Mouse (Mus musculus) kidney, postnatal 0 days (tissue): Measurements from ENCODE around the gene Klhl11. TPM values are rescaled to one million over a fixed set of nuclear protein-coding genes. Genes with fewer than 3 reads are reported as not detected.

ENCODE experiments used
- ATAC-seq: fragments of 200-750 bp; cut with Nextera tagmentation; replicated peaks from 2 replicates; pipeline ENCODE4 v1.8.0; 2017; ENCODE audit warnings: low read depth, moderate number of reproducible peaks, moderate TSS enrichment, moderate library complexity; ENCODE audit not compliant: low FRiP score
- DNase-seq: peaks from one replicate; pipeline ENCODE4 v3.0.0-alpha.2; 2016; ENCODE audit warnings: low spot score
- H3K27ac ChIP-seq: fragments of 300-500 bp; sonication (generic); 2 replicates; pipeline ENCODE4 v1.5.1; 2014; ENCODE audit warnings: mild to moderate bottlenecking
- H3K27me3 ChIP-seq: fragments of 300-500 bp; sonication (generic); 2 replicates; pipeline ENCODE4 v1.6.1; 2014; ENCODE audit warnings: low read length, mixed read lengths; ENCODE audit not compliant: insufficient read depth
- H3K36me3 ChIP-seq: fragments of 300-500 bp; sonication (generic); 2 replicates; pipeline ENCODE4 v1.6.1; 2014; ENCODE audit warnings: low read length, mixed read lengths; ENCODE audit not compliant: insufficient read depth
- H3K4me1 ChIP-seq: fragments of 300-500 bp; sonication (generic); replicated peaks from 2 replicates; pipeline ENCODE4 v1.6.1; 2014; ENCODE audit warnings: antibody characterized with exemption, low read length, mixed read lengths; ENCODE audit not compliant: insufficient read depth
- H3K4me2 ChIP-seq: fragments of 300-500 bp; sonication (generic); 2 replicates; pipeline ENCODE4 v1.6.1; 2014; ENCODE audit warnings: mild to moderate bottlenecking, low read length, moderate library complexity, mixed read lengths
- H3K4me3 ChIP-seq: fragments of 300-500 bp; sonication (generic); replicated peaks from 2 replicates; pipeline ENCODE4 v1.5.1; 2014; ENCODE audit warnings: low read depth, low read length
- H3K9ac ChIP-seq: fragments of 300-500 bp; sonication (generic); 2 replicates; pipeline ENCODE4 v1.6.1; 2014; ENCODE audit warnings: low read depth, low read length
- H3K9me3 ChIP-seq: fragments of 300-500 bp; sonication (generic); replicated peaks from 2 replicates; pipeline ENCODE4 v1.6.1; 2016; ENCODE audit warnings: low read length, inconsistent platforms, mixed read lengths
- CTCF ChIP-seq: IDR thresholded peaks from 2 replicates; pipeline ENCODE4 v1.5.1; 2016; ENCODE audit warnings: antibody characterized with exemption, low read depth, mild to moderate bottlenecking, moderate library complexity
- WGBS: fragments of 180-500 bp; shearing (Covaris S2); extraction: QIAGEN DNeasy Blood & Tissue Kit; methylation state at CpG from one replicate; pipeline ENCODE4 v1.1.7; 2014; 5-methylcytosine and 5-hydroxymethylcytosine counted together
- polyA plus RNA-seq: library from polyadenylated mRNA; unstranded; fragments of >200 nt; fragmentation: Nextera tagmentation; extraction: Ambion mirVana; gene quantifications from 2 replicates; pipeline ENCODE4 v1.2.1, GENCODE M21; 2015

Klhl11 gene
- polyA plus RNA-seq, 1 experiment from 2014 or later, result 6.0 TPM

- DNase-seq, result peak; percentile 67
- no peak overlapping the region for H3K9ac ChIP-seq
Measured at GRCm38 (mm10) chr11:100425851-100426250, 46.7 kb downstream of the Klhl11 start.

GRCm38 (mm10) chr11:100423836-100424235 is 48.7 kb downstream of the Klhl11 start:
- WGBS, result 93% methylated on average over 7 of the region's 7 CpGs
- H3K27me3 ChIP-seq, result no peaks in the 10 kb centered on the region
- no peaks in the 10 kb centered on the region for H3K9me3 ChIP-seq
- no peak overlapping the region for H3K27ac ChIP-seq
- H3K4me1 ChIP-seq, result peaks cover 7% of the 10 kb centered on the region; the same call in 1 of the 2 replicates
- DNase-seq (no peak), ATAC-seq (no peak)
- no peak overlapping the region for H3K9ac ChIP-seq
- no peak for TF ChIP-seq CTCF
- H3K4me2 ChIP-seq, result no peak overlapping the region
- H3K36me3 ChIP-seq, result peaks cover 15% of the 10 kb centered on the region; the same call in 1 of the 2 replicates
- H3K4me3 ChIP-seq, result no peak overlapping the region

More at GRCm38 (mm10) chr11:100425851-100426250, 46.7 kb downstream of the Klhl11 start:
- no peak overlapping the region for H3K27ac ChIP-seq
- 21% methylated on average over 7 of the region's 7 CpGs for WGBS
- H3K4me2 ChIP-seq, result no peak overlapping the region
- H3K4me3 ChIP-seq, result no peak overlapping the region
- ATAC-seq, result peak; percentile 55; the same call in 1 of the 2 replicates
- H3K9me3 ChIP-seq, result no peaks in the 10 kb centered on the region
- peaks cover 7% of the 10 kb centered on the region; the same call in 1 of the 2 replicates for H3K4me1 ChIP-seq
- TF ChIP-seq CTCF, result peak; percentile 75
- peaks cover 25% of the 10 kb centered on the region; the same call in 1 of the 2 replicates for H3K36me3 ChIP-seq
- H3K27me3 ChIP-seq, result no peaks in the 10 kb centered on the region

GRCm38 (mm10) chr11:100421537-100421936 is 51.0 kb downstream of the Klhl11 start:
- Histone ChIP-seq H3K4me2 (no peak overlapping the region), H3K36me3 (peaks cover 15% of the 10 kb centered on the region; the same call in 1 of the 2 replicates), H3K9me3 (no peaks in the 10 kb centered on the region), H3K27ac (0 out of 2 replicates have a peak overlapping the region, but pooled peaks have one; percentile 25), H3K4me1 (peaks cover 7% of the 10 kb centered on the region; the same call in 1 of the 2 replicates), H3K27me3 (no peaks in the 10 kb centered on the region), H3K4me3 (no peak overlapping the region), H3K9ac (no peak overlapping the region)
- ATAC-seq, result peak; percentile 65
- peak; percentile 57 for DNase-seq
- 36% methylated on average over 8 of the region's 8 CpGs for WGBS
- no peak for TF ChIP-seq CTCF

GRCm38 (mm10) chr11:100414914-100415822 is 57.4 kb downstream of the Klhl11 start, which contains the start of gene Fkbp10:
TSS of gene Fkbp10 (plus strand) at chr11:100415697.
- H3K4me2 ChIP-seq, result peak within 1 kb of the TSS; percentile 71
- DNase-seq (peak; percentile 95), ATAC-seq (peak; percentile 33)
- H3K9me3 ChIP-seq, result no peaks in the 10 kb centered on the region
- H3K27ac ChIP-seq, result peak within 1 kb of the TSS; percentile 93
- peak within 1 kb of the TSS; percentile 77 for H3K9ac ChIP-seq
- no peak for TF ChIP-seq CTCF
- H3K27me3 ChIP-seq, result no peaks in the 10 kb centered on the region
- peak within 1 kb of the TSS; percentile 64 for H3K4me3 ChIP-seq
- H3K36me3 ChIP-seq, result no peaks in the 10 kb centered on the region
- H3K4me1 ChIP-seq, result peaks cover 23% of the 10 kb centered on the region
- 0% methylated on average over 28 of the region's 31 CpGs for WGBS

GRCm38 (mm10) chr11:100414021-100414913 is 58.3 kb downstream of the Klhl11 start, which contains the start of gene P3h4:
TSS of gene P3h4 (minus strand) at chr11:100414836.
- peak; percentile 94 for ATAC-seq
- peak; percentile 97 for DNase-seq
- under 1% methylated on average over 92 of the region's 93 CpGs for WGBS
- Histone ChIP-seq H3K4me1 (peaks cover 23% of the 10 kb centered on the region), H3K9me3 (no peaks in the 10 kb centered on the region), H3K9ac (peak within 1 kb of the TSS; percentile 77), H3K27ac (peak within 1 kb of the TSS; percentile 93), H3K27me3 (no peaks in the 10 kb centered on the region), H3K4me3 (peak within 1 kb of the TSS; percentile 64), H3K36me3 (0 out of 2 replicates have a peak, but pooled peaks cover 7% of the 10 kb centered on the region), H3K4me2 (peak within 1 kb of the TSS; percentile 71)
- TF ChIP-seq CTCF, result peak; percentile 72
